Mouse (Mus musculus) frontal cortex, adult (tissue): ENCODE data around the gene Stat2.

ENCODE experiments used
- ATAC-seq: cut with Nextera tagmentation; 2 replicates; pipeline ENCODE4 v1.9.2; 2017; ENCODE audit warnings: mild to moderate bottlenecking, moderate library complexity, mixed read lengths; ENCODE audit not compliant: low TSS enrichment

The Stat2 gene

GRCm38 (mm10) chr10:128338948-128339347 lies 68.6 kb downstream of the Stat2 start:
- no peak for ATAC-seq

DNA sequence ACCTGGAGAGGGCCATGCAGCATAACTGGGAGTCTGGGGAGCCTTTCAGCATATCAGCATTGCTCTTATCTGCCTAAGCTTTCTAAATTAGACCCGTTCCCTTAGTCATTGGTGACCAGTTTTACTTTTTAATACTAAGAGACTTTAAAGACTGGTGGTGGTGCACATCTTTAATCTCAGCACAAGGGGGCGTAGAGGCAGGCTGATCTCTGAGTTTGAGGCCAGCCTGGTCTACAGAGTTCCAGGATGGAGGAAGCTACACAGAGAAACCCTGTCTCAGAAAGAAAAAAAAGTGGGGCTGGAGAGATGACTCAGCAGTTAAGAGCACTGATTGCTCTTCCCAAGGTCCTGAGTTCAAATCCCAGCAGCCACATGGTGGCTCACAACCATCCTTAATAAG lies 69.9 kb downstream of the Stat2 start:
- ATAC-seq: no peak
